Mouse (Mus musculus) liver, adult 2 months (tissue): Measurements from ENCODE around the gene Dlg2.

Source experiments
- CTCF ChIP-seq: fragments of 200-500 bp; IDR thresholded peaks from 2 replicates; pipeline ENCODE4 v1.5.1; 2011; ENCODE audit warnings: low read depth, low read length, control low read depth
- POLR2A ChIP-seq: fragments of 200-500 bp; IDR thresholded peaks from 2 replicates; pipeline ENCODE4 v1.6.1; 2011; ENCODE audit warnings: low read length, control low read depth; ENCODE audit not compliant: insufficient read depth; ENCODE audit errors: extremely low read depth

- TF ChIP-seq POLR2A (no peak), CTCF (no peak)
Observed at GRCm38 (mm10) chr7:91382281-91382680, 905.8 kb downstream of the Dlg2 start.
